Mouse (Mus musculus): ENCODE results near the gene Uba1y.
"Not testable (repeated sequence)": the region's sequence is repeated elsewhere in the genome, so short reads cannot be mapped to it uniquely, and the experiment has no call there.

Uba1y gene

DNA sequence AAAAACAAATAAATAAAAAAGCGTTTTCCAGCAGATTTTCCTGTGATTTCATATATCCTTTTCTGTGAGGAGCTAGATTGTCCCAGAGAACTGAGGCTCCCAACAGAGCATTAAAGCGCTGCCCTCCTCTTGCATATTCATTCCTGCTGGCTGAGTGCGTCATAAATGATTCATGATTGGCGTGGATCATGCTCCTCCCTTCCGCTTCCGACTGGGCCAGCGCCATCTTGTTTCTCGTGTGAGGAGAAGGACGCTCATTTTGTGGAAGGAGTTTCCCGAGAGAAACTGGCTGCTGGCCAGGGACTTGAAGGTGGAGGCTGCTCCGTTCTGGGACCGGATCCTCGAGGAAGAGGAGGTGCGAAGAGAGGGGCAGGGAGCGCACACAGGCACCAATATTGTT is at the start of gene Uba1y:
TSS of gene Uba1y (plus strand) at position 254 of the 400 bp plus-strand sequence.
- DNase-seq (ENCODE audit: inconsistent age in 2 of 2, low spot score in 1 of 2), result no peak

DNA sequence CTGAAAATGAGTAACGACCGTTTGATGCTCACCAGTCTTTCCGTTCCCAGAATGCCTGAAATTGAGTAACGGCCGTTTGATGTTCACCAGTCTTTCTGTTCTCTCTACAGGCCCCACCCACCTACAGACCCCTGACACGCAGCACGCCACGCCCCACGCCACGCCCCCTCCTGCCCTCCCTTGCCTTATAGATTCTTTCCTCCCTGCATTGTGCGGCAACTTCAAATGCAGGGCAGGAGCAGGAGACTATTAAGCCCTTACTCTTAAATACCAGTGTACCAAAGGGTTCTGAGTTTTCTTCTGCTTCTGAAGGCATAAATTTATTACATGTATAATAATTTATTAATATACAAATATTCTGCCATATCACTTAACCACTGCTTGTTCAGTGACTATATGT is 21.1 kb upstream of the Uba1y start, which contains the start of gene Zfy1:
TSS of gene Zfy1 (minus strand) at position 101 of the 400 bp plus-strand sequence.
- not testable (repeated sequence) for DNase-seq (ENCODE audit: inconsistent age in 2 of 2, low spot score in 1 of 2)

DNA sequence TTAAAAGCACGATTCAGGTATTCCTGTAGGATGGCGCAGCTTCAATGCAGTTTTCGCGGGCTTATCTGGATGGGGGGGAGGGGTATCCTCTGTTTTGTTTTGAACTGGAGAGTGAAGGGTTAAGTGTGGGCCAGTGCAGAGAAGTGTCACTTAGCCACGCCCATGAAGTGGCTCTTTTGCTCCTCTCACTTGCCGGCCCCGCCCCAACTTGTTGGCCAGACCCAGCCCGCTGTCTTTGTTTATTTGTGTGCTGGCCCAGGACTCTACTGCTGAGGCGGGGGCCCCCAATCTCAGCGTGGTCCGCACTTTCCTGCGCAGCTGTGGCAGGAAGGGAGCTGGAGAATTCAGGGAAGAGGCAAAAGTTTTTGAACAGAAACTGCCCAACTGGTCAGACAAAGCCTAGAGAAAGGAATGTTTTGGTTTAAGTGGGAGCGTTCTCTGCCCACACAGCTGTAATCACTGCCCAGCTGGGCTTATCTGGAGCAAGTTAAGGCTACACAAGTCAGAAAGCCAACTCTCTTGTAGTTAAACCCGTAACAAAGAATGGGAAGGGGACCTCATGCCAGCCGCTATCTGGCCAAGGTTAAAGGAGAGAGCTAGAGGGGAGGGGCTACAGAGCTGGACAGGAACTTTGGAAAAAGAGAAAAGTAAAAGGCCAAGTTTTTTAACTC is 9.3 kb upstream of the Uba1y start:
- DNase-seq (ENCODE audit: inconsistent age in 2 of 2, low spot score in 1 of 2), result peak in 1 of 2 experiments; percentile 37

DNA sequence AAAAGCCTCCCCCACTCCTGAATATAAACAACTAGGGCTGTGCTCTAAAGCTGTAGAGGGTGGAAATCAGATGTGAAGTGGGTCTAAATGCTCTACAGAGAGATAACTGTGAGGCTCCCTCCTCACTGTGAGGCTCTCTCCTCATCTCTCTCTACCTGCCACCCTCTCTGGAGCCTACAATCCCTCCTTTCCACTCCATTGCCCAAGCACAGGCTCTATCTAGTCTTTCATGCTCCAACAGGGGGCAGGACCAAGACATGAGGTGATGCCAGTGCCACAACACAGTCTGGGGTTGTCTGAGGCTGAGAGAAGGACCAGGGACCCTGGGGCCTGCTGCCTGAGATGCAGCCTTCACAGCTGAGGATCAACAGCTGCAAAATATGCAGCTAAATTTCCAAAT is 54.0 kb downstream of the Uba1y start:
- no peak for DNase-seq (ENCODE audit: inconsistent age in 2 of 2, low spot score in 1 of 2)

DNA sequence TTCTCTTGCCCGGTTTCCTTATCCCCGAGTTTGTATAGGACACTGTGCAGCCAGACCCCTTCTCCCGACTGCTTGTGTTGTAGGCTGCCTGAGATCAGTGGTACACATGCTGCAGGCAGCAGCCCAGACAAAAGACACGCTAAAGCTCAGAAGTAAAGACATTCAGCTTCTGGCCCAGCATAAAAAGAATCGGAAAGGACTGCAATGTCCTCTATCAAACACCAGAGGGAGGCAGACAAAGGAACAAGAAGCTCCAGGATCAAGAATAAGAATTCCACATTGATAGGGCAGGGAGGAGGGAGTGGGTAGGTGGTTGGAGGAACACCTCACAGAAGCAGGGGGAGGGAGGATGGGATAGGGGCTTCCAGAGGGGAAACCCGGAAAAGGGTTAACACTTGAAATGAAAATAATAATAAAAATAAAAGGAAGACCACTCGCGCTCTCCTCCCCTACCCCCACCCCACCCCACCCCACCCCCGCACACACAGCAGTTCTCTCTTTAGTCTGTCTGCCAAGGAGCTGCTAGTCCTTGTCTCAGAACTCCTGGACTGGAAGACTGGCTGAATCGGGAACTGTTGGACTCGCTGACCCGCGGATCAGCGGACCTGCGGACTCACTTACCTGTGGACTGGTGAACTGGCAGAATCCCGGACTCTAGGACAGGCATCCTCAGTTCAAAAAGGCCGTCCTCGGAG is 54.6 kb downstream of the Uba1y start:
- DNase-seq (ENCODE audit: inconsistent age in 2 of 2, low spot score in 1 of 2), result no peak
